Mouse (Mus musculus) erythroblast, embryonic 14.5 days (primary cell): ENCODE measurements around the gene Donson.

Experiments
- GATA1 ChIP-seq: IDR thresholded peaks from 2 replicates; pipeline ENCODE4 v1.6.1; 2012; ENCODE audit warnings: low read length, inconsistent platforms, mixed read lengths
- TAL1 ChIP-seq: IDR thresholded peaks from 3 replicates; pipeline ENCODE4 v1.6.1; 2012; ENCODE audit warnings: low read length, inconsistent platforms, mixed read lengths

DNA sequence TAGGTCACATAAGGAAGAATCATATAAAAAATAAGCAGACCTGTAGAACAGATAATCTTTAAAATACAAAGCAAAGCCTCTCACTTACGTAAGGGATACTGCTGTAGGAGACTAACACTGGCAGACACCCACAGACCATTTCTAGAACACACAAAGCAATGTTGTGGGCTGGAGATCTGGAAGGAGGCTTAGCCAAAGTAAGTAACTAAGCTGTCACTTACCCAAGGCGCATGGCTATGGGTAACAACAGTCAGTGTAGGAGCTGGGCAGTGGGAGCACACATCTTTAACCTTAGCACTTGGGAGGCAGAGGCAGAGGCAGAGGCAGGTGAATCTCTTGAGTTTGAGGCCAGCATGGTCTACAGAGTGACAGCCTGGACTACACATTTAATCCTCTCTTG is 48.9 kb downstream of the Donson start:
- TF ChIP-seq GATA1: no peak
- no peak for TF ChIP-seq TAL1
